Mouse (Mus musculus): ENCODE measurements around the gene Ints1.
"Not testable (repeated sequence)": the region's sequence is repeated elsewhere in the genome, so short reads cannot be mapped to it uniquely, and the experiment has no call there.

Ints1 gene

GRCm38 (mm10) chr5:139754753-139755152 lies 20.7 kb downstream of the Ints1 start:
- peak; percentile 82 for DNase-seq (ENCODE audit: low spot score)

- peak; percentile 89 for DNase-seq (ENCODE audit: low spot score)
Observed at GRCm38 (mm10) chr5:139750535-139750934, 24.9 kb downstream of the Ints1 start.

GRCm38 (mm10) chr5:139749413-139750125 lies 25.9 kb downstream of the Ints1 start:
- DNase-seq (ENCODE audit: low spot score), result no peak

- DNase-seq (ENCODE audit: low spot score), result peak; percentile 72
Observed at GRCm38 (mm10) chr5:139745771-139746170, 29.7 kb downstream of the Ints1 start.

GRCm38 (mm10) chr5:139742640-139743039 lies 32.8 kb downstream of the Ints1 start:
- DNase-seq (ENCODE audit: low spot score), result not testable (repeated sequence)

- no peak for DNase-seq (ENCODE audit: low spot score)
Observed at GRCm38 (mm10) chr5:139738592-139739315, 36.7 kb downstream of the Ints1 start.

GRCm38 (mm10) chr5:139737841-139738591 lies 37.5 kb downstream of the Ints1 start:
- no peak for DNase-seq (ENCODE audit: low spot score)

- DNase-seq (ENCODE audit: low spot score), result no peak
Observed at GRCm38 (mm10) chr5:139736504-139736940, 39.0 kb downstream of the Ints1 start.

- DNase-seq (ENCODE audit: low spot score), result peak; percentile 98
Observed at GRCm38 (mm10) chr5:139735677-139736503, 39.6 kb downstream of the Ints1 start, which contains the start of gene Micall2. Gene Micall2 (minus strand): TSS chr5:139736336.

GRCm38 (mm10) chr5:139734746-139735145 lies 40.7 kb downstream of the Ints1 start:
- DNase-seq (ENCODE audit: low spot score), result no peak

- DNase-seq (ENCODE audit: low spot score), result no peak
Observed at GRCm38 (mm10) chr5:139734016-139734415, 41.5 kb downstream of the Ints1 start.

GRCm38 (mm10) chr5:139732634-139733107 lies 42.8 kb downstream of the Ints1 start:
- DNase-seq (ENCODE audit: low spot score), result no peak

- peak; percentile 53 for DNase-seq (ENCODE audit: low spot score)
Observed at GRCm38 (mm10) chr5:139730712-139731486, 44.6 kb downstream of the Ints1 start.

GRCm38 (mm10) chr5:139727261-139727660 lies 48.2 kb downstream of the Ints1 start:
- no peak for DNase-seq (ENCODE audit: low spot score)

GRCm38 (mm10) chr5:139726186-139726585 lies 49.3 kb downstream of the Ints1 start:
- no peak for DNase-seq (ENCODE audit: low spot score)

- peak; percentile 40 for DNase-seq (ENCODE audit: low spot score)
Observed at GRCm38 (mm10) chr5:139724336-139725116, 50.9 kb downstream of the Ints1 start.

GRCm38 (mm10) chr5:139723113-139723512 lies 52.4 kb downstream of the Ints1 start:
- DNase-seq (ENCODE audit: low spot score), result peak; percentile 45

GRCm38 (mm10) chr5:139722709-139723108 lies 52.8 kb downstream of the Ints1 start:
- peak; percentile 28 for DNase-seq (ENCODE audit: low spot score)

- DNase-seq (ENCODE audit: low spot score), result no peak
Observed at GRCm38 (mm10) chr5:139718949-139719348, 56.5 kb downstream of the Ints1 start.

GRCm38 (mm10) chr5:139718540-139718939 lies 56.9 kb downstream of the Ints1 start:
- DNase-seq (ENCODE audit: low spot score), result no peak

Measured in retina, embryonic 14.5 days (tissue).